ENCODE assay signal across 17 mouse cellular contexts in genomic region chr6:53615440-53616211, GRCm38 (mm10).
DNase-seq lines count a peak whose midpoint lies in the region; ATAC-seq lines count a peak whose summit lies in the region.
"Had no signal": no experiment of that assay in that cellular context is flagged by ENCODE, and none has a peak within 500 bp of the region (broad histone marks: within the 10 kb centered on the region; RNA-seq: fewer than 3 reads in every experiment).

No protein-coding gene starts in this region.

- no peaks in the 10 kb centered on the region for H3K9me3 ChIP-seq in kidney, embryonic 15.5 days (replicated peaks)
- no peaks in the 10 kb centered on the region for H3K9me3 ChIP-seq in embryonic facial prominence, embryonic 14.5 days (ENCODE audit: control insufficient read depth, low read length)
- H3K9me3 ChIP-seq in limb, embryonic 11.5 days (ENCODE audit: control insufficient read depth, low read length) = no peaks in the 10 kb centered on the region
- H3K9me3 ChIP-seq: liver, embryonic 12.5 days; midbrain, embryonic 10.5 days; stomach, embryonic 15.5 days had no signal

- H3K4me1 ChIP-seq in kidney, embryonic 15.5 days = peaks cover 12% of the 10 kb centered on the region
- H3K4me1 ChIP-seq in embryonic facial prominence, embryonic 14.5 days (ENCODE audit: control insufficient read depth, insufficient read depth, low read length) = peaks cover 19% of the 10 kb centered on the region; the same call in 1 of the 2 replicates
- peaks cover 18% of the 10 kb centered on the region for H3K4me1 ChIP-seq in limb, embryonic 11.5 days (ENCODE audit: control insufficient read depth, insufficient read depth, low read length)
- H3K4me1 ChIP-seq: liver, embryonic 12.5 days; stomach, embryonic 15.5 days had no signal

- no peak overlapping the region for H3K4me3 ChIP-seq in kidney, embryonic 15.5 days (replicated peaks)
- H3K4me3 ChIP-seq in embryonic facial prominence, embryonic 14.5 days (ENCODE audit: low read depth, low read length) = no peak overlapping the region
- H3K4me3 ChIP-seq in limb, embryonic 11.5 days (ENCODE audit: low read depth, low read length) = no peak overlapping the region
- H3K4me3 ChIP-seq: liver, embryonic 12.5 days; midbrain, embryonic 10.5 days; stomach, embryonic 15.5 days had no signal

- no peak overlapping the region for H3K4me2 ChIP-seq in kidney, embryonic 15.5 days
- H3K4me2 ChIP-seq in embryonic facial prominence, embryonic 14.5 days (ENCODE audit: low read depth, low read length) = no peak overlapping the region
- no peak overlapping the region for H3K4me2 ChIP-seq in limb, embryonic 11.5 days (ENCODE audit: low read depth, severe bottlenecking)
- H3K4me2 ChIP-seq: liver, embryonic 12.5 days; stomach, embryonic 15.5 days had no signal

- ATAC-seq in kidney, embryonic 15.5 days (replicated peaks; ENCODE audit: low FRiP score) = peak; percentile 86
- no peak for ATAC-seq in embryonic facial prominence, embryonic 14.5 days (ENCODE audit: low read depth)
- no peak for ATAC-seq in limb, embryonic 11.5 days (ENCODE audit: insufficient number of reproducible peaks, low FRiP score, low TSS enrichment, low read depth)
- ATAC-seq: liver, embryonic 12.5 days had no signal

- 29% methylated on average over 9 of the region's 9 CpGs for WGBS in kidney, embryonic 15.5 days
- 37% methylated on average over 9 of the region's 9 CpGs for WGBS in embryonic facial prominence, embryonic 14.5 days
- 31% methylated on average over 9 of the region's 9 CpGs for WGBS in limb, embryonic 11.5 days

- H3K27ac ChIP-seq in kidney, embryonic 15.5 days = no peak overlapping the region
- H3K27ac ChIP-seq in embryonic facial prominence, embryonic 14.5 days (replicated peaks; ENCODE audit: low read depth, low read length) = no peak overlapping the region; the same call in 1 of the 2 replicates
- no peak overlapping the region for H3K27ac ChIP-seq in limb, embryonic 11.5 days (replicated peaks; ENCODE audit: low read depth, low read length)
- H3K27ac ChIP-seq: liver, embryonic 12.5 days; midbrain, embryonic 10.5 days; stomach, embryonic 15.5 days had no signal

- no peaks in the 10 kb centered on the region for H3K36me3 ChIP-seq in kidney, embryonic 15.5 days
- peaks cover 5% of the 10 kb centered on the region; the same call in 1 of the 2 replicates for H3K36me3 ChIP-seq in embryonic facial prominence, embryonic 14.5 days (ENCODE audit: control insufficient read depth, insufficient read depth, low read length)
- no peaks in the 10 kb centered on the region for H3K36me3 ChIP-seq in limb, embryonic 11.5 days (ENCODE audit: control insufficient read depth, insufficient read depth, low read length)
- H3K36me3 ChIP-seq: liver, embryonic 12.5 days; midbrain, embryonic 10.5 days; stomach, embryonic 15.5 days had no signal

- peaks cover 49% of the 10 kb centered on the region for H3K27me3 ChIP-seq in kidney, embryonic 15.5 days
- no peaks in the 10 kb centered on the region for H3K27me3 ChIP-seq in embryonic facial prominence, embryonic 14.5 days (replicated peaks; ENCODE audit: control insufficient read depth, insufficient read depth, low read length)
- H3K27me3 ChIP-seq in limb, embryonic 11.5 days (ENCODE audit: control insufficient read depth, insufficient read depth, low read length) = no peaks in the 10 kb centered on the region
- H3K27me3 ChIP-seq: liver, embryonic 12.5 days; stomach, embryonic 15.5 days had no signal

- no peak for DNase-seq in kidney, adult 18-20 months
- peak; percentile 55 for DNase-seq in embryo, embryonic 10.5 days (ENCODE audit: low spot score)
- peak; percentile 55 for DNase-seq in embryonic facial prominence, embryonic 14.5 days (ENCODE audit: low spot score)
- DNase-seq in limb, embryonic 11.5 days (ENCODE audit: low spot score) = peak; percentile 41
- no peak for DNase-seq in cerebellum, adult 8-10 months
- DNase-seq in adrenal gland, adult 8-10 months = no peak
- no peak for DNase-seq in cerebellum, adult 11 months
- DNase-seq: adrenal gland, postnatal 10 days; cerebellum, postnatal 14 days; gastrocnemius, postnatal 25 days; layer of hippocampus, adult 9-11 months; right cerebral cortex, adult 18-20 months; thymus, postnatal 14 days had no signal

- H3K9ac ChIP-seq in kidney, embryonic 15.5 days = no peak overlapping the region
- no peak overlapping the region for H3K9ac ChIP-seq in embryonic facial prominence, embryonic 14.5 days (ENCODE audit: low read depth, low read length)
- no peak overlapping the region for H3K9ac ChIP-seq in limb, embryonic 11.5 days (ENCODE audit: low read length)
- H3K9ac ChIP-seq: liver, embryonic 12.5 days; stomach, embryonic 15.5 days had no signal

Comparison
In these comparisons a context has a peak if more than half of its experiments do, and no peak if none do; other contexts are left out.
1. DNase-seq: peak in embryo, embryonic 10.5 days (single experiment), embryonic facial prominence, embryonic 14.5 days (single experiment) and limb, embryonic 11.5 days (single experiment); none in kidney, adult 18-20 months (single experiment), cerebellum, adult 8-10 months (single experiment), adrenal gland, adult 8-10 months (single experiment) and cerebellum, adult 11 months (single experiment).